Mouse (Mus musculus): ENCODE data around the gene Dclre1a. TPM values are rescaled to one million over a fixed set of nuclear protein-coding genes. Genes with fewer than 3 reads are reported as not detected.

Dclre1a gene
- polyA plus RNA-seq, 1 experiment = 5.5 TPM

Other genes starting within 250 kb of the Dclre1a start
- gene Nrap, start 158.2 kb downstream of the Dclre1a start, polyA plus RNA-seq (2012; ENCODE audit: insufficient read depth, insufficient read length, missing spikeins) = 3.8 and 6.4 TPM in 2 replicates
- 5.4 and 8.2 TPM in 2 replicates for gene Casp7, start 151.1 kb downstream of the Dclre1a start, polyA plus RNA-seq (2012; ENCODE audit: insufficient read depth, insufficient read length, missing spikeins)
- not detected in 2 replicates for gene Plekhs1, start 86.6 kb downstream of the Dclre1a start, polyA plus RNA-seq (2012; ENCODE audit: insufficient read depth, insufficient read length, missing spikeins)
- 9.3 and 9.9 TPM in 2 replicates for gene Nhlrc2, start within 50 bp of the Dclre1a start, polyA plus RNA-seq (2012; ENCODE audit: insufficient read depth, insufficient read length, missing spikeins)
- 21.8 and 23.9 TPM in 2 replicates for gene Adrb1, start 174.0 kb upstream of the Dclre1a start, polyA plus RNA-seq (2012; ENCODE audit: insufficient read depth, insufficient read length, missing spikeins)